Mouse (Mus musculus) CH12.LX (cell line): Measurements from ENCODE around the gene Ceacam2. TPM values are rescaled to one million over a fixed set of nuclear protein-coding genes. Genes with fewer than 3 reads are reported as not detected.
"Not testable (repeated sequence)": the region's sequence is repeated elsewhere in the genome, so short reads cannot be mapped to it uniquely, and the experiment has no call there.

Experiments used
- DNase-seq: peaks from one replicate; pipeline ENCODE4 v3.0.0-alpha.2; 2013; ENCODE audit errors: extremely low read depth
- H3K27ac ChIP-seq: 2 replicates; pipeline ENCODE4 v1.5.1; 2012; ENCODE audit warnings: low read depth, mild to moderate bottlenecking, control low read depth, moderate library complexity; ENCODE audit not compliant: insufficient read depth
- H3K27me3 ChIP-seq: replicated peaks from 2 replicates; pipeline ENCODE3; 2012; ENCODE audit warnings: inconsistent platforms
- H3K36me3 ChIP-seq, 2 experiments: replicated peaks in 1 of 2; 2 replicates each; pipeline versions ENCODE3 to v1.6.1; 2012; ENCODE audit warnings: inconsistent platforms in 1 of 2, low read length in 1 of 2, mild to moderate bottlenecking in 1 of 2, mixed read lengths in 1 of 2, moderate library complexity in 1 of 2; ENCODE audit not compliant: control insufficient read depth in 1 of 2, insufficient read depth in 1 of 2
- H3K4me1 ChIP-seq, 2 experiments: 2 replicates each; pipeline ENCODE4 v1.6.1; 2012; ENCODE audit warnings: inconsistent platforms in 1 of 2, moderate library complexity in 1 of 2; ENCODE audit not compliant: insufficient read depth in 2 of 2, control insufficient read depth in 1 of 2
- H3K4me2 ChIP-seq: 2 replicates; pipeline ENCODE4 v1.6.1; 2012; ENCODE audit warnings: low read depth, mild to moderate bottlenecking, control low read depth; ENCODE audit not compliant: poor library complexity, insufficient read depth, severe bottlenecking
- H3K4me3 ChIP-seq, 3 experiments: fragments of 150-350 bp in 1 of 3; sonication (generic) in 1 of 3; replicated peaks in 1 of 3; 2 replicates each; pipeline versions ENCODE3 to v1.5.1; 2011 to 2012; ENCODE audit warnings: low read depth in 2 of 3, low read length in 2 of 3, mild to moderate bottlenecking in 2 of 3, moderate library complexity in 2 of 3, control low read depth in 1 of 3, improper control_type of control experiment in 1 of 3, inconsistent platforms in 1 of 3, mixed read lengths in 1 of 3; ENCODE audit not compliant: poor library complexity in 1 of 3
- H3K79me2 ChIP-seq: replicated peaks from 2 replicates; pipeline ENCODE4 v1.6.1; 2012; ENCODE audit warnings: mild to moderate bottlenecking, moderate library complexity; ENCODE audit not compliant: control insufficient read depth, poor library complexity, insufficient read depth, severe bottlenecking; ENCODE audit errors: extremely low read depth
- H3K9ac ChIP-seq: 2 replicates; pipeline ENCODE4 v1.6.1; 2012; ENCODE audit warnings: low read depth, mild to moderate bottlenecking, control low read depth, moderate library complexity; ENCODE audit not compliant: insufficient read depth
- H3K9me3 ChIP-seq: replicated peaks from 2 replicates; pipeline ENCODE3; 2012; ENCODE audit warnings: low read length, inconsistent platforms, mixed read lengths
- CTCF ChIP-seq, 2 experiments: IDR thresholded peaks in 1 of 2; conservative IDR thresholded peaks in 1 of 2; 2 replicates each; pipeline ENCODE4 v1.5.1; 2011 to 2012; ENCODE audit warnings: low read depth in 2 of 2, low read length in 2 of 2, improper control_type of control experiment in 1 of 2, inconsistent platforms in 1 of 2, mild to moderate bottlenecking in 1 of 2, moderate library complexity in 1 of 2
- MAX ChIP-seq: IDR thresholded peaks from 2 replicates; pipeline ENCODE4 v1.6.1; 2011; ENCODE audit warnings: low read length, improper control_type of control experiment
- MXI1 ChIP-seq: IDR thresholded peaks from 2 replicates; pipeline ENCODE4 v1.6.1; 2011; ENCODE audit warnings: mild to moderate bottlenecking, low read depth, low read length, improper control_type of control experiment
- NELFE ChIP-seq: IDR thresholded peaks from 2 replicates; pipeline ENCODE4 v1.6.1; 2011; ENCODE audit warnings: low read depth, low read length, improper control_type of control experiment
- POLR2A ChIP-seq: IDR thresholded peaks from 2 replicates; pipeline ENCODE4 v1.6.1; 2011; ENCODE audit warnings: low read depth, mild to moderate bottlenecking, improper control_type of control experiment, low read length
- SIN3A ChIP-seq: IDR thresholded peaks from 2 replicates; pipeline ENCODE4 v1.6.1; 2012; ENCODE audit warnings: low read length, improper control_type of control experiment, inconsistent platforms
- SMC3 ChIP-seq: IDR thresholded peaks from 2 replicates; pipeline ENCODE4 v1.6.1; 2011; ENCODE audit warnings: low read depth, low read length, improper control_type of control experiment
- TBP ChIP-seq: conservative IDR thresholded peaks from 2 replicates; pipeline ENCODE4 v1.6.1; 2011; ENCODE audit warnings: low read depth, low read length, improper control_type of control experiment
- TCF12 ChIP-seq: IDR thresholded peaks from 2 replicates; pipeline ENCODE4 v1.6.1; 2014; ENCODE audit warnings: low read depth, mild to moderate bottlenecking, inconsistent platforms, low read length, improper control_type of control experiment
- USF1 ChIP-seq: IDR thresholded peaks from 2 replicates; pipeline ENCODE4 v1.6.1; 2014; ENCODE audit warnings: low read depth, mild to moderate bottlenecking, inconsistent platforms, low read length, improper control_type of control experiment
- ZC3H11A ChIP-seq: IDR thresholded peaks from 2 replicates; pipeline ENCODE4 v1.6.1; 2012; ENCODE audit warnings: low read depth, mild to moderate bottlenecking, inconsistent platforms, low read length, improper control_type of control experiment
- dilution Hi-C: fragments of 300-500 bp; cut with MboI; formaldehyde crosslinking; loops from 2 replicates; pipeline ENCODE4 v1.14.3; 2020; ENCODE audit warnings: low sequenced_read_pairs; ENCODE audit not compliant: extremely low pct_unique_long_range_greater_than_20kb, extremely low pct_ligation_motif_present
- in situ Hi-C: fragments of 300-500 bp; cut with MboI; formaldehyde crosslinking; loops from 3 replicates; pipeline ENCODE4 v1.14.3; 2019; ENCODE audit warnings: low sequenced_read_pairs, low pct_ligation_motif_present, low pct_unique_long_range_greater_than_20kb, mixed read lengths
- polyA plus RNA-seq: library from polyadenylated mRNA; unstranded; fragments of >175 nt; gene quantifications from 2 replicates; pipeline ENCODE4 v1.2.1, GENCODE M21; 2012; ENCODE audit warnings: low read depth; ENCODE audit not compliant: insufficient read length
- total RNA-seq, 2 experiments: library from RNA; depleted of rRNA; stranded (reverse); fragments of 300-350 nt in 1 of 2; fragments of >200 nt in 1 of 2; gene quantifications; 2 replicates each; pipeline ENCODE4 v1.2.3; 2012 to 2014

Gene Ceacam2
- total and polyA plus RNA-seq, 3 experiments = 0.64 TPM; not detected in 2

GRCm38 (mm10) chr7:25479440-25479839 is 60.2 kb downstream of the Ceacam2 start (continued):
- TF ChIP-seq ZC3H11A (peak; percentile 95), CTCF (conservative IDR thresholded peaks at IDR 0.05 in 1 of 2, IDR thresholded peaks at IDR 0.05 in 1 of 2; ENCODE audit: low read depth in 2 of 2, low read length in 2 of 2) (peak; percentile 45 to 83; a peak in 3 of 4 replicates)

- dilution Hi-C loops, H3K4me3 ChIP-seq, H3K79me2 ChIP-seq, H3K9ac ChIP-seq, DNase-seq, H3K27ac ChIP-seq, H3K9me3 ChIP-seq, H3K27me3 ChIP-seq: not testable (repeated sequence)
- Histone ChIP-seq H3K36me3 (peaks cover 0 to 14% of the 10 kb centered on the region in 2 experiments), H3K4me2 (peak overlapping the region; percentile 37; the same call in 1 of the 2 replicates), H3K4me1 (peaks cover 4 to 32% of the 10 kb centered on the region in 2 experiments; a peak in 2 of 4 replicates)
- 0 out of 2 replicates have a peak, but pooled peaks have one; percentile 6 for TF ChIP-seq NELFE
- in situ Hi-C loops = loop anchor here (5.0 kb wide), 1 partner anchor 45 kb away; no protein-coding TSS in a partner anchor
These were observed 61.9 kb downstream of the Ceacam2 start for GRCm38 (mm10) chr7:25477752-25478093.

GRCm38 (mm10) chr7:25477091-25477751 is 62.4 kb downstream of the Ceacam2 start, which contains the start of gene Ceacam1:
Gene Ceacam1 (minus strand): TSS chr7:25477603.
- DNase-seq = peak; percentile 90
- H3K79me2 ChIP-seq, H3K27ac ChIP-seq, H3K27me3 ChIP-seq, dilution Hi-C loops, H3K9me3 ChIP-seq: not testable (repeated sequence)
- Histone ChIP-seq H3K4me3 (peak within 1 kb of the TSS; percentile 29 to 40 (median 30)), H3K36me3 (peaks cover 0 to 14% of the 10 kb centered on the region in 2 experiments), H3K4me2 (peak within 1 kb of the TSS; percentile 37), H3K9ac (peak within 1 kb of the TSS; percentile 3; the same call in 1 of the 2 replicates), H3K4me1 (peaks cover 4 to 32% of the 10 kb centered on the region in 2 experiments; a peak in 2 of 4 replicates)
- in situ Hi-C loops = loop anchor here (5.0 kb wide), 1 partner anchor 45 kb away; no protein-coding TSS in a partner anchor
- TF ChIP-seq TBP = peak; percentile 48; the same call in 1 of the 2 replicates
- TF ChIP-seq MXI1 = peak; percentile 65; the same call in 1 of the 2 replicates
- TF ChIP-seq MAX = peak; percentile 33
- peak; percentile 51 for TF ChIP-seq USF1
- TF ChIP-seq SMC3 = peak; percentile 5; the same call in 1 of the 2 replicates
- peak; percentile 16; the same call in 1 of the 2 replicates for TF ChIP-seq TCF12
- peak; percentile 56; the same call in 1 of the 2 replicates for TF ChIP-seq SIN3A
- TF ChIP-seq NELFE = 0 out of 2 replicates have a peak, but pooled peaks have one; percentile 11
- TF ChIP-seq POLR2A = peak; percentile 60; the same call in 1 of the 2 replicates

GRCm38 (mm10) chr7:25471821-25472220 is 67.8 kb downstream of the Ceacam2 start:
- H3K27ac ChIP-seq, H3K4me3 ChIP-seq, dilution Hi-C loops, H3K79me2 ChIP-seq, DNase-seq, in situ Hi-C loops, H3K9ac ChIP-seq, H3K27me3 ChIP-seq, H3K9me3 ChIP-seq, H3K4me2 ChIP-seq: not testable (repeated sequence)
- Histone ChIP-seq H3K4me1 (peaks cover 0 to 22% of the 10 kb centered on the region in 2 experiments; a peak in 2 of 4 replicates), H3K36me3 (peaks cover 0 to 17% of the 10 kb centered on the region in 2 experiments)

Other genes starting within 250 kb of the Ceacam2 start
- 22.7 and 50.2 TPM in 2 replicates for gene Pafah1b3, start 241.9 kb downstream of the Ceacam2 start, total RNA-seq (2012; rRNA removed)
- gene Pafah1b3, start 241.9 kb downstream of the Ceacam2 start, total RNA-seq (2014; rRNA removed) = 9.7 and 17.6 TPM in 2 replicates
- 5.9 TPM in 2 replicates for gene Pafah1b3, start 241.9 kb downstream of the Ceacam2 start, polyA plus RNA-seq
- not detected in 2 replicates for gene Prr19, start 238.4 kb downstream of the Ceacam2 start, total RNA-seq (2012; rRNA removed)
- not detected in 2 replicates for gene Prr19, start 238.4 kb downstream of the Ceacam2 start, total RNA-seq (2014; rRNA removed)
- not detected in 2 replicates for gene Prr19, start 238.4 kb downstream of the Ceacam2 start, polyA plus RNA-seq
- gene Tmem145, start 233.8 kb downstream of the Ceacam2 start, total RNA-seq (2012; rRNA removed) = not detected in 2 replicates
- not detected in 2 replicates for gene Tmem145, start 233.8 kb downstream of the Ceacam2 start, total RNA-seq (2014; rRNA removed)
- 0.10 TPM in 1 of 2 replicates, not detected in the other for gene Tmem145, start 233.8 kb downstream of the Ceacam2 start, polyA plus RNA-seq
- 0.92 and 1.7 TPM in 2 replicates for gene Megf8, start 222.7 kb downstream of the Ceacam2 start, total RNA-seq (2012; rRNA removed)
- 0.50 and 0.62 TPM in 2 replicates for gene Megf8, start 222.7 kb downstream of the Ceacam2 start, total RNA-seq (2014; rRNA removed)
- gene Megf8, start 222.7 kb downstream of the Ceacam2 start, polyA plus RNA-seq = 1.0 and 1.2 TPM in 2 replicates
- not detected in 2 replicates for gene Cnfn, start 170.1 kb downstream of the Ceacam2 start, total RNA-seq (2012; rRNA removed)
- not detected in 2 replicates for gene Cnfn, start 170.1 kb downstream of the Ceacam2 start, total RNA-seq (2014; rRNA removed)
- not detected in 2 replicates for gene Cnfn, start 170.1 kb downstream of the Ceacam2 start, polyA plus RNA-seq
- gene Lipe, start 141.1 kb downstream of the Ceacam2 start, total RNA-seq (2012; rRNA removed) = 2.7 and 3.4 TPM in 2 replicates
- 2.3 and 2.8 TPM in 2 replicates for gene Lipe, start 141.1 kb downstream of the Ceacam2 start, total RNA-seq (2014; rRNA removed)
- gene Lipe, start 141.1 kb downstream of the Ceacam2 start, polyA plus RNA-seq = 5.9 and 6.4 TPM in 2 replicates
- not detected in 2 replicates for gene Cxcl17, start 127.0 kb downstream of the Ceacam2 start, total RNA-seq (2012; rRNA removed)
- not detected in 2 replicates for gene Cxcl17, start 127.0 kb downstream of the Ceacam2 start, total RNA-seq (2014; rRNA removed)
- gene Cxcl17, start 127.0 kb downstream of the Ceacam2 start, polyA plus RNA-seq = not detected in 2 replicates
- 3.1 TPM in 2 replicates for gene Ceacam1, start 62.3 kb downstream of the Ceacam2 start, total RNA-seq (2012; rRNA removed)
- 4.7 and 5.9 TPM in 2 replicates for gene Ceacam1, start 62.3 kb downstream of the Ceacam2 start, total RNA-seq (2014; rRNA removed)
- gene Ceacam1, start 62.3 kb downstream of the Ceacam2 start, polyA plus RNA-seq = 19.2 and 25.1 TPM in 2 replicates
- gene Erich4, start 76.0 kb upstream of the Ceacam2 start, total RNA-seq (2012; rRNA removed) = not detected in 2 replicates
- not detected in 2 replicates for gene Erich4, start 76.0 kb upstream of the Ceacam2 start, total RNA-seq (2014; rRNA removed)
- gene Erich4, start 76.0 kb upstream of the Ceacam2 start, polyA plus RNA-seq = not detected in 2 replicates
- gene Dmac2, start 79.6 kb upstream of the Ceacam2 start, total RNA-seq (2012; rRNA removed) = 18.7 and 21.4 TPM in 2 replicates
- 19.8 and 20.6 TPM in 2 replicates for gene Dmac2, start 79.6 kb upstream of the Ceacam2 start, total RNA-seq (2014; rRNA removed)
- gene Dmac2, start 79.6 kb upstream of the Ceacam2 start, polyA plus RNA-seq = 35.0 and 35.1 TPM in 2 replicates
- gene B3gnt8, start 86.8 kb upstream of the Ceacam2 start, total RNA-seq (2012; rRNA removed) = 0.21 TPM in 2 replicates
- not detected in 2 replicates for gene B3gnt8, start 86.8 kb upstream of the Ceacam2 start, total RNA-seq (2014; rRNA removed)
- 0.24 and 0.29 TPM in 2 replicates for gene B3gnt8, start 86.8 kb upstream of the Ceacam2 start, polyA plus RNA-seq
- 14.9 and 19.9 TPM in 2 replicates for gene Bckdha, start 119.1 kb upstream of the Ceacam2 start, total RNA-seq (2012; rRNA removed)
- gene Bckdha, start 119.1 kb upstream of the Ceacam2 start, total RNA-seq (2014; rRNA removed) = 20.8 and 21.4 TPM in 2 replicates
- gene Bckdha, start 119.1 kb upstream of the Ceacam2 start, polyA plus RNA-seq = 13.4 and 17.2 TPM in 2 replicates
- 105 and 116 TPM in 2 replicates for gene Exosc5, start 119.3 kb upstream of the Ceacam2 start, total RNA-seq (2012; rRNA removed)
- 114 and 123 TPM in 2 replicates for gene Exosc5, start 119.3 kb upstream of the Ceacam2 start, total RNA-seq (2014; rRNA removed)
- 102 and 125 TPM in 2 replicates for gene Exosc5, start 119.3 kb upstream of the Ceacam2 start, polyA plus RNA-seq
- gene Tmem91, start 135.3 kb upstream of the Ceacam2 start, total RNA-seq (2012; rRNA removed) = 0.17 and 0.55 TPM in 2 replicates
- gene Tmem91, start 135.3 kb upstream of the Ceacam2 start, total RNA-seq (2014; rRNA removed) = not detected in 2 replicates
- gene Tmem91, start 135.3 kb upstream of the Ceacam2 start, polyA plus RNA-seq = 1.3 and 1.9 TPM in 2 replicates
- gene B9d2, start 140.9 kb upstream of the Ceacam2 start, total RNA-seq (2012; rRNA removed) = 13.1 and 15.8 TPM in 2 replicates
- 9.3 and 10.0 TPM in 2 replicates for gene B9d2, start 140.9 kb upstream of the Ceacam2 start, total RNA-seq (2014; rRNA removed)
- gene B9d2, start 140.9 kb upstream of the Ceacam2 start, polyA plus RNA-seq = 21.2 and 23.8 TPM in 2 replicates
- 25.9 and 28.8 TPM in 2 replicates for gene Tgfb1, start 147.1 kb upstream of the Ceacam2 start, total RNA-seq (2012; rRNA removed)
- 8.7 and 9.2 TPM in 2 replicates for gene Tgfb1, start 147.1 kb upstream of the Ceacam2 start, total RNA-seq (2014; rRNA removed)
- 104 and 109 TPM in 2 replicates for gene Tgfb1, start 147.1 kb upstream of the Ceacam2 start, polyA plus RNA-seq
- gene Ccdc97, start 179.2 kb upstream of the Ceacam2 start, total RNA-seq (2012; rRNA removed) = 14.1 and 14.4 TPM in 2 replicates
- gene Ccdc97, start 179.2 kb upstream of the Ceacam2 start, total RNA-seq (2014; rRNA removed) = 4.5 and 5.7 TPM in 2 replicates
- 38.8 and 44.8 TPM in 2 replicates for gene Ccdc97, start 179.2 kb upstream of the Ceacam2 start, polyA plus RNA-seq
- 67.6 and 72.2 TPM in 2 replicates for gene Hnrnpul1, start 214.9 kb upstream of the Ceacam2 start, total RNA-seq (2012; rRNA removed)
- 44.7 and 52.6 TPM in 2 replicates for gene Hnrnpul1, start 214.9 kb upstream of the Ceacam2 start, total RNA-seq (2014; rRNA removed)
- gene Hnrnpul1, start 214.9 kb upstream of the Ceacam2 start, polyA plus RNA-seq = 155 and 188 TPM in 2 replicates
- 0.76 and 0.98 TPM in 2 replicates for gene Axl, start 248.8 kb upstream of the Ceacam2 start, total RNA-seq (2012; rRNA removed)
- gene Axl, start 248.8 kb upstream of the Ceacam2 start, total RNA-seq (2014; rRNA removed) = 0.15 and 0.19 TPM in 2 replicates
- 0.96 and 1.6 TPM in 2 replicates for gene Axl, start 248.8 kb upstream of the Ceacam2 start, polyA plus RNA-seq